Mouse (Mus musculus) liver, adult 2 months (tissue): ENCODE data around the gene Dcst2.

Experiments
- CTCF ChIP-seq: fragments of 200-500 bp; IDR thresholded peaks from 2 replicates; pipeline ENCODE4 v1.5.1; 2011; ENCODE audit warnings: low read depth, low read length, control low read depth
- POLR2A ChIP-seq: fragments of 200-500 bp; IDR thresholded peaks from 2 replicates; pipeline ENCODE4 v1.6.1; 2011; ENCODE audit warnings: low read length, control low read depth; ENCODE audit not compliant: insufficient read depth; ENCODE audit errors: extremely low read depth

DNA sequence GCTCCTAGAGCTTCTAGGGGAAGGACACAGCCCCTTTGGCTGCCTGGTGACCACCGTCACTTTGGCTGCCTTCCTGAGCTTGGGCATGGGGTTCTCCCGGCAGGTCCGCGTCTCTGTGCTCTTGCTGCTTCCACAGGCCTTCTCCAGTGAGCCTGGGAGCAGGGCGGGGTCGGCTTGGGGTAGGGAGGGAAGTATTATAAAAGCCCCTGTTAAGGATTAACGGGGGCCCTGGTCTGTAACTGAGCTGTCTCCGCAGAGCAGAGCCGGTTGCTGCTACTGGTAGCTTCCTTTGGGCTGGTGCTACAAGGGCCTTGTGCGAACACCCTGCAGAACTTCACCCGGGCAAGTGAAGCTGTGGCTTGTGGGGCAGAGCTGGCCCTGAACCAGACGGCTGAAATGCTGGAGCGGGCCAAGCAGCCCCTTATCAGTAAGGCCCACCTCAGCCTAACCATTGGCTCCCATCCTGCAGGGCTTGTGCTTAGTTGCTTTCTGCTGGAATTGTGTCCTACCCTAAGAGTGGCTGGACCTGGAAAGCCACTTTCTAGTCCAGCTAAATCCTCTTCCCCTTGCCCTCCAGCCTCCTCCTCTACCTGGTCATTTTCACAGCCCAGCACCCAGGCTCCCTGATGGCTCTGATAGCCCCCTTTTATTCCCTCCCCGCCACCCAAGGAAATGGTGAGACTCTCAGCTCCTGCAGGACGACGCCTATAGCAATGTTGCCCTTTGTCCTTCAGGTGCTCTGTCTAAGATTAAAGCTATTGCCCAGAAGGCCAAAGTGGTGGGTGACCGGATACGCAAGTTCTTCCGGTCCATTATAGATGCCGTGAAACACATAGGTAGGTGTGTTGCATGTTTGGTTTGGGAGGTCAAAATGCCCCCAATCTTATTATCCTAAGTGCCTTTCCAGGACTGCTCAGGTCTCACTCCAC lies 4.0 kb downstream of the Dcst2 start:
- TF ChIP-seq CTCF (no peak), POLR2A (no peak)
